Mouse (Mus musculus) gastrocnemius, adult 2 months (tissue): Measurements from ENCODE around the gene Mylk. TPM values are rescaled to one million over a fixed set of nuclear protein-coding genes. Genes with fewer than 3 reads are reported as not detected.
A peak's percentile ranks its signal among the peaks of the same experiment; 100 is the strongest.

Experiments
- DNase-seq: peaks from one replicate; pipeline ENCODE4 v3.0.0; 2022
- H3K27ac ChIP-seq: fragments of 200-600 bp; 2 replicates; pipeline ENCODE4 v1.8.1; 2022; ENCODE audit warnings: mild to moderate bottlenecking
- H3K4me3 ChIP-seq: fragments of 200-600 bp; 2 replicates; pipeline ENCODE4 v1.8.1; 2022; ENCODE audit warnings: mild to moderate bottlenecking, moderate library complexity
- CTCF ChIP-seq: fragments of 200-600 bp; IDR thresholded peaks from 2 replicates; pipeline ENCODE4 v1.8.1; 2022; ENCODE audit warnings: antibody characterized with exemption, mild to moderate bottlenecking, moderate library complexity
- intact Hi-C: fragments of 180-260 bp; cut with DNase I; formaldehyde crosslinking; loops from one replicate; pipeline ENCODE4 v1.15.1; 2025
- total RNA-seq, 2 experiments: library from RNA; stranded (reverse); gene quantifications; 2 replicates each; pipeline ENCODE4 v1.2.3; 2021

Mylk gene
- total RNA-seq, 2 experiments from 2014 or later: 22.7 to 29.5 TPM

- intact Hi-C loops: no loop called here
- Histone ChIP-seq H3K27ac (no peak overlapping the region), H3K4me3 (no peak overlapping the region)
- no peak for TF ChIP-seq CTCF
- DNase-seq: no peak
These were observed 120.4 kb downstream of the Mylk start for GRCm38 (mm10) chr16:34865373-34865772.

GRCm38 (mm10) chr16:34867217-34867616, 122.2 kb downstream of the Mylk start:
- no peak overlapping the region for H3K4me3 ChIP-seq
- H3K27ac ChIP-seq: no peak overlapping the region
- intact Hi-C loops: no loop called here
- peak; percentile 43 for TF ChIP-seq CTCF
- DNase-seq: no peak

- no peak overlapping the region for H3K4me3 ChIP-seq
- no peak for TF ChIP-seq CTCF
- DNase-seq: no peak
- H3K27ac ChIP-seq: no peak overlapping the region
- intact Hi-C loops: no loop called here
These were observed 135.2 kb downstream of the Mylk start for GRCm38 (mm10) chr16:34880031-34880778.

- DNase-seq: no peak
- no peak overlapping the region for H3K27ac ChIP-seq
- intact Hi-C loops: no loop called here
- H3K4me3 ChIP-seq: no peak overlapping the region
- no peak for TF ChIP-seq CTCF
These were observed 135.8 kb downstream of the Mylk start for GRCm38 (mm10) chr16:34880815-34881214.

- H3K27ac ChIP-seq: no peak overlapping the region
- intact Hi-C loops: no loop called here
- no peak for TF ChIP-seq CTCF
- H3K4me3 ChIP-seq: no peak overlapping the region
- DNase-seq: no peak
These were observed 142.0 kb downstream of the Mylk start for GRCm38 (mm10) chr16:34887037-34887436.

GRCm38 (mm10) chr16:34894016-34894415, 149.0 kb downstream of the Mylk start:
- DNase-seq: no peak
- intact Hi-C loops: no loop called here
- TF ChIP-seq CTCF: no peak
- no peak overlapping the region for H3K27ac ChIP-seq
- no peak overlapping the region for H3K4me3 ChIP-seq

GRCm38 (mm10) chr16:34895916-34896315, 150.9 kb downstream of the Mylk start:
- Histone ChIP-seq H3K27ac (no peak overlapping the region), H3K4me3 (no peak overlapping the region)
- intact Hi-C loops: no loop called here
- TF ChIP-seq CTCF: no peak
- no peak for DNase-seq

GRCm38 (mm10) chr16:34896996-34897395, 152.0 kb downstream of the Mylk start:
- intact Hi-C loops: no loop called here
- TF ChIP-seq CTCF: peak; percentile 62
- DNase-seq: no peak
- Histone ChIP-seq H3K4me3 (no peak overlapping the region), H3K27ac (no peak overlapping the region)

- intact Hi-C loops: no loop called here
- no peak for TF ChIP-seq CTCF
- DNase-seq: no peak
These were observed 153.2 kb downstream of the Mylk start for GRCm38 (mm10) chr16:34898057-34898789.

GRCm38 (mm10) chr16:34899071-34899808, 154.2 kb downstream of the Mylk start:
- intact Hi-C loops: no loop called here
- H3K27ac ChIP-seq: no peak overlapping the region
- no peak overlapping the region for H3K4me3 ChIP-seq
- TF ChIP-seq CTCF: no peak
- peak; percentile 16 for DNase-seq

More at GRCm38 (mm10) chr16:34898057-34898789, 153.2 kb downstream of the Mylk start:
- H3K27ac ChIP-seq: no peak overlapping the region
- H3K4me3 ChIP-seq: no peak overlapping the region

GRCm38 (mm10) chr16:34899997-34900396, 155.0 kb downstream of the Mylk start:
- intact Hi-C loops: no loop called here
- no peak overlapping the region for H3K27ac ChIP-seq
- DNase-seq: peak; percentile 7
- no peak overlapping the region for H3K4me3 ChIP-seq
- no peak for TF ChIP-seq CTCF

- TF ChIP-seq CTCF: no peak
- Histone ChIP-seq H3K4me3 (no peak overlapping the region), H3K27ac (peak overlapping the region; percentile 16; the same call in 1 of the 2 replicates)
- DNase-seq: peak; percentile 10
- intact Hi-C loops: no loop called here
These were observed 155.5 kb downstream of the Mylk start for GRCm38 (mm10) chr16:34900471-34900870.

GRCm38 (mm10) chr16:34901031-34901430, 156.0 kb downstream of the Mylk start:
- DNase-seq: no peak
- Histone ChIP-seq H3K4me3 (no peak overlapping the region), H3K27ac (no peak overlapping the region)
- intact Hi-C loops: no loop called here
- no peak for TF ChIP-seq CTCF
